34 mouse cellular contexts compared by ENCODE assay signal in genomic region chr6:49013023-49013422, GRCm38 (mm10). TPM values are rescaled to one million over a fixed set of nuclear protein-coding genes. Genes with fewer than 3 reads are reported as not detected.
DNase-seq lines count a peak whose midpoint lies in the region; ATAC-seq and TF ChIP-seq lines count a peak whose summit lies in the region.
"Had no signal": no experiment of that assay in that cellular context is flagged by ENCODE, and none has a peak within 500 bp of the region (broad histone marks: within the 10 kb centered on the region; RNA-seq: fewer than 3 reads in every experiment).

No protein-coding gene starts in this region.

- peak; percentile 63 for ATAC-seq in megakaryocyte progenitor cell, adult 5-6 weeks (replicated peaks; ENCODE audit: poor library complexity)
- ATAC-seq: forebrain, embryonic 14.5 days; Patski had no signal

- 93% methylated on average over 4 of the region's 4 CpGs for WGBS in thymus, adult 2 months
- 8% methylated on average over 4 of the region's 4 CpGs for WGBS in macrophage (ENCODE audit: missing documents)

- peak overlapping the region; percentile 75 for H3K27ac ChIP-seq in thymus, adult 2 months (ENCODE audit: control insufficient read depth, insufficient read depth, low read length)
- H3K27ac ChIP-seq in macrophage: peak overlapping the region; percentile 100
- H3K27ac ChIP-seq: embryonic facial prominence, embryonic 13.5 days; embryonic facial prominence, embryonic 15.5 days; forebrain, embryonic 10.5 days; forebrain, embryonic 12.5 days had no signal

- H3K36me3 ChIP-seq in thymus, adult 2 months (ENCODE audit: control insufficient read depth, insufficient read depth, low read length): no peaks in the 10 kb centered on the region
- no peaks in the 10 kb centered on the region for H3K36me3 ChIP-seq in macrophage (ENCODE audit: inconsistent target)
- H3K36me3 ChIP-seq: embryonic facial prominence, embryonic 13.5 days; embryonic facial prominence, embryonic 15.5 days; forebrain, embryonic 10.5 days; forebrain, embryonic 12.5 days; G1E had no signal

- no peak for TF ChIP-seq CTCF in thymus, adult 2 months (IDR thresholded peaks at IDR 0.05; ENCODE audit: borderline replicate concordance, control insufficient read depth, extremely low read depth, insufficient read depth, low read length, poor library complexity)

- H3K27me3 ChIP-seq in thymus, adult 2 months (ENCODE audit: control insufficient read depth, insufficient read depth, low read length): no peaks in the 10 kb centered on the region
- H3K27me3 ChIP-seq: embryonic facial prominence, embryonic 13.5 days; embryonic facial prominence, embryonic 15.5 days; forebrain, embryonic 12.5 days; Patski had no signal

- DNase-seq in layer of hippocampus, adult 9-11 months: peak; percentile 46
- no peak for DNase-seq in layer of hippocampus, postnatal 36 days
- DNase-seq in thymus, adult 2 months: no peak
- DNase-seq in thymus, postnatal 36 days: no peak
- no peak for DNase-seq in frontal cortex, postnatal 14 days (ENCODE audit: low spot score in 2 of 2)
- no peak for DNase-seq in left cerebral cortex, adult 9 months (ENCODE audit: low spot score in 2 of 2)
- DNase-seq: adrenal gland, adult 8-10 months; adrenal gland, postnatal 14 days; adrenal gland, postnatal 36 days; B cell, adult 2 months; cerebellum, adult 11 months; cerebellum, adult 18-20 months; cerebellum, adult 8-10 months; cerebellum, adult 9-11 months; cerebellum, postnatal 14 days; cerebellum, postnatal 36 days; embryo, embryonic 11 days had no signal

- peaks cover 26% of the 10 kb centered on the region for H3K79me2 ChIP-seq in macrophage (ENCODE audit: inconsistent target)

- TF ChIP-seq POLR2A in thymus, adult 2 months (IDR thresholded peaks at IDR 0.05; ENCODE audit: control insufficient read depth, extremely low read depth, insufficient read depth, low read length, poor library complexity): no peak

- H3K4me1 ChIP-seq in thymus, adult 2 months (replicated peaks; ENCODE audit: control insufficient read depth, insufficient read depth, low read length): peaks cover 12% of the 10 kb centered on the region

- H3K4me3 ChIP-seq in thymus, adult 2 months (ENCODE audit: control insufficient read depth, insufficient read depth, low read length): no peak overlapping the region
- H3K4me3 ChIP-seq in macrophage (ENCODE audit: inconsistent target): no peak overlapping the region
- H3K4me3 ChIP-seq: embryonic facial prominence, embryonic 13.5 days; embryonic facial prominence, embryonic 15.5 days; erythroblast, embryonic 14.5 days; forebrain, embryonic 10.5 days; forebrain, embryonic 12.5 days had no signal

RNA-seq across cellular contexts. Expression of gene Gpnmb, which starts 23.3 kb away (rescaled TPM):
- 1 to 10 TPM; 1.8 to 3.1 TPM for total RNA-seq in layer of hippocampus, postnatal 36 days (2021)
- polyA plus RNA-seq in thymus, adult 2 months (2012; rRNA removed): 7.8 and 15.2 TPM in 2 replicates
- total RNA-seq in macrophage (2018; cell fraction: chromatin; rRNA removed): 1,000 to 10,000 TPM; 1,267 to 6,629 (median 3,617) TPM
- over 10,000 TPM in 5 of 26 experiments, 1,000 to 10,000 TPM in 21; 4,123 to 12,103 (median 7,089) TPM for total RNA-seq in macrophage (2018; cell fraction: cytosol; rRNA removed)
- total RNA-seq in macrophage (2018; cell fraction: nucleus; rRNA removed): over 10,000 TPM in 11 of 26 experiments, 1,000 to 10,000 TPM in 15; 3,188 to 14,258 (median 7,841) TPM
- polyA plus RNA-seq in macrophage (2018): 10,016 to 46,211 TPM (median 10,775 TPM) in 3 replicates
- 0.32 TPM in 1 of 2 replicates, not detected in the other for total RNA-seq in megakaryocyte progenitor cell, adult 5-6 weeks (2015)
- 0.25 TPM in 1 of 2 replicates, not detected in the other for total RNA-seq in megakaryocyte progenitor cell, adult 5-6 weeks (2017)
- total RNA-seq: CH12.LX had no signal

RNA-seq across cellular contexts. Expression of gene Svs1, which starts 26.4 kb away (rescaled TPM):
- not detected for total RNA-seq in layer of hippocampus, postnatal 36 days (2021)
- polyA plus RNA-seq in thymus, adult 2 months (2012; rRNA removed): 0.11 TPM in 1 of 2 replicates, not detected in the other
- not detected for total RNA-seq in macrophage (2018; cell fraction: chromatin; rRNA removed)
- not detected for total RNA-seq in macrophage (2018; cell fraction: cytosol; rRNA removed)
- not detected for total RNA-seq in macrophage (2018; cell fraction: nucleus; rRNA removed)
- not detected in 3 replicates for polyA plus RNA-seq in macrophage (2018)
- not detected in 2 replicates for total RNA-seq in megakaryocyte progenitor cell, adult 5-6 weeks (2015)
- not detected in 2 replicates for total RNA-seq in megakaryocyte progenitor cell, adult 5-6 weeks (2017)
- total RNA-seq: adrenal gland, adult 18-20 months; adrenal gland, postnatal 14 days; adrenal gland, postnatal 36 days; CH12.LX; common myeloid progenitor, adult 5-6 weeks had no signal
- polyA plus RNA-seq: activated CD4-positive, CD25-positive, alpha-beta regulatory T cell, adult 4 months; brain, embryonic 14.5 days; CD4-positive, CD25-positive, alpha-beta regulatory T cell, adult 4 months; embryonic facial prominence, embryonic 11.5 days; embryonic facial prominence, embryonic 13.5 days; embryonic facial prominence, embryonic 15.5 days; erythroblast, embryonic 14.5 days; forebrain, embryonic 10.5 days; forebrain, embryonic 12.5 days; forebrain, embryonic 14.5 days; G1E; Patski had no signal

RNA-seq across cellular contexts. Expression of gene Doxl2, which starts 38.3 kb away (rescaled TPM):
- total RNA-seq in layer of hippocampus, postnatal 36 days (2021): not detected
- polyA plus RNA-seq in thymus, adult 2 months (2012; rRNA removed): 0.05 TPM in 1 of 2 replicates, not detected in the other
- total RNA-seq in macrophage (2018; cell fraction: chromatin; rRNA removed): not detected
- not detected for total RNA-seq in macrophage (2018; cell fraction: cytosol; rRNA removed)
- not detected for total RNA-seq in macrophage (2018; cell fraction: nucleus; rRNA removed)
- not detected in 3 replicates for polyA plus RNA-seq in macrophage (2018)
- total RNA-seq in megakaryocyte progenitor cell, adult 5-6 weeks (2015): not detected in 2 replicates
- not detected in 2 replicates for total RNA-seq in megakaryocyte progenitor cell, adult 5-6 weeks (2017)
- total RNA-seq: adrenal gland, adult 18-20 months; adrenal gland, postnatal 14 days; adrenal gland, postnatal 36 days; CH12.LX; common myeloid progenitor, adult 5-6 weeks; G1E had no signal
- polyA plus RNA-seq: brain, embryonic 14.5 days; CD4-positive, CD25-positive, alpha-beta regulatory T cell, adult 4 months; embryonic facial prominence, embryonic 11.5 days; embryonic facial prominence, embryonic 13.5 days; embryonic facial prominence, embryonic 15.5 days; forebrain, embryonic 10.5 days; forebrain, embryonic 12.5 days; forebrain, embryonic 14.5 days; G1E; Patski had no signal
